Mouse (Mus musculus): ENCODE data around the gene Fgb. TPM values are rescaled to one million over a fixed set of nuclear protein-coding genes. Genes with fewer than 3 reads are reported as not detected.

The Fgb gene
- polyA plus RNA-seq, 1 experiment from 2014 or later: 2.8 TPM

DNA sequence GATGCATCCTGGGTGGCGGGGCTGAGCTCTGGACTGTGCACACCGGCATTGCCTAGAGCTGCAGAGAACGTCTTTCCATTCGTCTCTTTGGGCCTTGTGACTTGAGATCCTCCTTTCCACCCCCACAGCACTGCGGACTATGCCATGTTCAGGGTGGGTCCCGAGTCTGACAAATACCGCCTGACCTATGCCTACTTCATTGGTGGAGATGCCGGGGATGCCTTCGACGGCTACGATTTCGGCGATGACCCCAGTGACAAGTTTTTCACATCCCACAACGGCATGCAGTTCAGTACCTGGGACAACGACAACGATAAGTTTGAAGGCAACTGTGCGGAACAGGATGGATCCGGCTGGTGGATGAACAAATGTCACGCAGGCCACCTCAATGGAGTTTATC is 37.0 kb downstream of the Fgb start:
- 91% methylated on average over 19 of the region's 19 CpGs for WGBS
- no peak for ATAC-seq (ENCODE audit: low FRiP score, low TSS enrichment)

GRCm38 (mm10) chr3:83011565-83011964 is 38.1 kb downstream of the Fgb start:
- no peaks in the 10 kb centered on the region for H3K4me1 ChIP-seq (replicated peaks; ENCODE audit: control insufficient read depth, insufficient read depth)
- no peak overlapping the region for H3K4me2 ChIP-seq (replicated peaks; ENCODE audit: low read depth)
- no peak overlapping the region for H3K27ac ChIP-seq (replicated peaks)
- no peaks in the 10 kb centered on the region for H3K9me3 ChIP-seq (ENCODE audit: control insufficient read depth, low read length)
- H3K9ac ChIP-seq (ENCODE audit: low read length): no peak overlapping the region
- ATAC-seq (ENCODE audit: low FRiP score, low TSS enrichment) (no peak), DNase-seq (ENCODE audit: low spot score) (no peak)
- no peaks in the 10 kb centered on the region for H3K36me3 ChIP-seq (ENCODE audit: control insufficient read depth, insufficient read depth, low read length)
- TF ChIP-seq CTCF (IDR thresholded peaks at IDR 0.05; ENCODE audit: low read depth): no peak
- TF ChIP-seq EP300 (optimal IDR thresholded peaks at IDR 0.05): no peak
- 64% methylated on average over 4 of the region's 4 CpGs for WGBS
- no peaks in the 10 kb centered on the region for H3K27me3 ChIP-seq (ENCODE audit: control insufficient read depth, insufficient read depth, low read length)
- no peak overlapping the region for H3K4me3 ChIP-seq (ENCODE audit: low read depth, low read length)

More for the DNA sequence above, 37.0 kb downstream of the Fgb start:
- Histone ChIP-seq H3K36me3 (ENCODE audit: control insufficient read depth, insufficient read depth, low read length) (no peaks in the 10 kb centered on the region), H3K4me1 (replicated peaks; ENCODE audit: control insufficient read depth, insufficient read depth) (no peaks in the 10 kb centered on the region), H3K27ac (replicated peaks) (no peak overlapping the region), H3K27me3 (ENCODE audit: control insufficient read depth, insufficient read depth, low read length) (no peaks in the 10 kb centered on the region), H3K9ac (ENCODE audit: low read length) (no peak overlapping the region), H3K4me3 (ENCODE audit: low read depth, low read length) (no peak overlapping the region), H3K4me2 (replicated peaks; ENCODE audit: low read depth) (no peak overlapping the region), H3K9me3 (ENCODE audit: control insufficient read depth, low read length) (no peaks in the 10 kb centered on the region)
- TF ChIP-seq EP300 (optimal IDR thresholded peaks at IDR 0.05) (no peak), CTCF (IDR thresholded peaks at IDR 0.05; ENCODE audit: low read depth) (no peak)
- DNase-seq (ENCODE audit: low spot score): no peak

DNA sequence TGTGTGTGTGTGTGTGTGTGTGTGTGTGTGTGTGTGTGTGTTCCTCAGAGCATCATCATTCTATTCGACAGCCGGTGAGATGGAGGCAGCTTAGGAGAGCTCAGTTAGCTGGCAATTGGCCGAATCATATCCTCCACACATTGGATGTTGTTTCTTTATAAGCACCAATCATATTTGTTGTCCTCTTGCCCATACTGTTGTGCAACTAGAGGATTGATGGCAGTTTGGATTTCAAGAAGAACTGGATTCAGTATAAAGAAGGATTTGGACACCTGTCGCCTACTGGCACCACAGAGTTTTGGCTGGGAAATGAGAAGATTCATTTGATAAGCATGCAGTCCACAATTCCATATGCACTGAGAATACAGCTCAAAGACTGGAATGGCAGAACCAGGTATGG is 38.5 kb downstream of the Fgb start:
- WGBS: 86% methylated on average over 4 of the region's 4 CpGs
- no peaks in the 10 kb centered on the region for H3K9me3 ChIP-seq (ENCODE audit: control insufficient read depth, low read length)
- no peak for ATAC-seq (ENCODE audit: low FRiP score, low TSS enrichment)

GRCm38 (mm10) chr3:83010291-83010690 is 39.4 kb downstream of the Fgb start:
- no peak for TF ChIP-seq CTCF (IDR thresholded peaks at IDR 0.05; ENCODE audit: low read depth)
- TF ChIP-seq EP300 (optimal IDR thresholded peaks at IDR 0.05): no peak
- Histone ChIP-seq H3K4me1 (replicated peaks; ENCODE audit: control insufficient read depth, insufficient read depth) (no peaks in the 10 kb centered on the region), H3K4me2 (replicated peaks; ENCODE audit: low read depth) (no peak overlapping the region), H3K9ac (ENCODE audit: low read length) (no peak overlapping the region), H3K36me3 (ENCODE audit: control insufficient read depth, insufficient read depth, low read length) (no peaks in the 10 kb centered on the region), H3K9me3 (ENCODE audit: control insufficient read depth, low read length) (no peaks in the 10 kb centered on the region), H3K27ac (replicated peaks) (no peak overlapping the region), H3K4me3 (ENCODE audit: low read depth, low read length) (no peak overlapping the region), H3K27me3 (ENCODE audit: control insufficient read depth, insufficient read depth, low read length) (no peaks in the 10 kb centered on the region)
- ATAC-seq (ENCODE audit: low FRiP score, low TSS enrichment) (no peak), DNase-seq (ENCODE audit: low spot score) (no peak)
- 66% methylated on average over 11 of the region's 11 CpGs for WGBS

More for the DNA sequence above, 38.5 kb downstream of the Fgb start:
- DNase-seq (ENCODE audit: low spot score): no peak
- H3K4me1 ChIP-seq (replicated peaks; ENCODE audit: control insufficient read depth, insufficient read depth): no peaks in the 10 kb centered on the region
- H3K4me2 ChIP-seq (replicated peaks; ENCODE audit: low read depth): no peak overlapping the region
- H3K27me3 ChIP-seq (ENCODE audit: control insufficient read depth, insufficient read depth, low read length): no peaks in the 10 kb centered on the region
- no peak overlapping the region for H3K9ac ChIP-seq (ENCODE audit: low read length)
- no peak overlapping the region for H3K4me3 ChIP-seq (ENCODE audit: low read depth, low read length)
- TF ChIP-seq EP300 (optimal IDR thresholded peaks at IDR 0.05): no peak
- no peak for TF ChIP-seq CTCF (IDR thresholded peaks at IDR 0.05; ENCODE audit: low read depth)
- H3K36me3 ChIP-seq (ENCODE audit: control insufficient read depth, insufficient read depth, low read length): no peaks in the 10 kb centered on the region
- no peak overlapping the region for H3K27ac ChIP-seq (replicated peaks)

DNA sequence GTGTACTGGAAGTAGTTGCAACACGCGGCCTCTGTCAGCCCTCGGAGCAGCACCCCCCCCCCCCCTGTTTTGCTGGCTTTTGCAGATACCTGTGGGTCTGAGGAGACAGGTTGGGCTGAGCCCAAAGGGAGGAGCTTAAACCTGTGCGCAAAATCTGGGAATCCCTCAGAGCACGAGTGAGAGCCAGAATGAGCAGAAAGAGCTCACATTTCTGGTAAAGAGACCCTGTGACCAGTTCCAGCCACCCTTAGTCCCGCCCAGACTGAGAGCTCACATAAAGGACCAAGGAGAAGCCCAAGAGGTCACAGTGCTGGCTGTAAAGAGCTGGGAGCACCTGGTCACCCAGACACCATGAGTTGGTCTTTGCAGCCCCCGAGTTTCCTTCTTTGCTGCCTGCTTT is 42.1 kb downstream of the Fgb start, which contains the start of gene Fgg:
Gene Fgg, plus strand, starts transcription at position 168 of the 400 bp plus-strand sequence.
- WGBS: 46% methylated on average over 7 of the region's 7 CpGs
- peak; percentile 45 for ATAC-seq (ENCODE audit: low FRiP score, low TSS enrichment)

GRCm38 (mm10) chr3:83004801-83005200 is 44.9 kb downstream of the Fgb start:
- WGBS: 86% methylated on average over 7 of the region's 7 CpGs
- Histone ChIP-seq H3K4me1 (replicated peaks; ENCODE audit: control insufficient read depth, insufficient read depth) (no peaks in the 10 kb centered on the region), H3K4me3 (ENCODE audit: low read depth, low read length) (no peak overlapping the region), H3K9ac (ENCODE audit: low read length) (no peak overlapping the region), H3K4me2 (replicated peaks; ENCODE audit: low read depth) (no peak overlapping the region), H3K36me3 (ENCODE audit: control insufficient read depth, insufficient read depth, low read length) (no peaks in the 10 kb centered on the region), H3K9me3 (ENCODE audit: control insufficient read depth, low read length) (no peaks in the 10 kb centered on the region), H3K27ac (replicated peaks) (no peak overlapping the region), H3K27me3 (ENCODE audit: control insufficient read depth, insufficient read depth, low read length) (no peaks in the 10 kb centered on the region)
- ATAC-seq (ENCODE audit: low FRiP score, low TSS enrichment) (no peak), DNase-seq (ENCODE audit: low spot score) (no peak)
- TF ChIP-seq CTCF (IDR thresholded peaks at IDR 0.05; ENCODE audit: low read depth) (no peak), EP300 (optimal IDR thresholded peaks at IDR 0.05) (no peak)

More for the DNA sequence above, 42.1 kb downstream of the Fgb start, which contains the start of gene Fgg:
- Histone ChIP-seq H3K9me3 (ENCODE audit: control insufficient read depth, low read length) (no peaks in the 10 kb centered on the region), H3K4me2 (replicated peaks; ENCODE audit: low read depth) (no peak within 1 kb of the TSS), H3K36me3 (ENCODE audit: control insufficient read depth, insufficient read depth, low read length) (no peaks in the 10 kb centered on the region), H3K4me1 (replicated peaks; ENCODE audit: control insufficient read depth, insufficient read depth) (no peaks in the 10 kb centered on the region), H3K9ac (ENCODE audit: low read length) (no peak within 1 kb of the TSS), H3K4me3 (ENCODE audit: low read depth, low read length) (no peak within 1 kb of the TSS), H3K27me3 (ENCODE audit: control insufficient read depth, insufficient read depth, low read length) (no peaks in the 10 kb centered on the region), H3K27ac (replicated peaks) (no peak within 1 kb of the TSS)
- no peak for DNase-seq (ENCODE audit: low spot score)
- no peak for TF ChIP-seq EP300 (optimal IDR thresholded peaks at IDR 0.05)
- no peak for TF ChIP-seq CTCF (IDR thresholded peaks at IDR 0.05; ENCODE audit: low read depth)
